Mouse (Mus musculus) embryonic fibroblast, embryonic 13.5 days (primary cell): ENCODE measurements around the gene Sidt2. TPM values are rescaled to one million over a fixed set of nuclear protein-coding genes. Genes with fewer than 3 reads are reported as not detected.

ENCODE experiments used
- H3K27ac ChIP-seq: 2 replicates; pipeline ENCODE4 v1.5.1; 2012; ENCODE audit warnings: low read length, control low read depth, inconsistent platforms; ENCODE audit not compliant: insufficient read depth
- H3K4me1 ChIP-seq: 2 replicates; pipeline ENCODE4 v1.6.1; 2011; ENCODE audit warnings: low read length; ENCODE audit not compliant: control insufficient read depth, insufficient read depth
- H3K4me3 ChIP-seq: 2 replicates; pipeline ENCODE4 v1.5.1; 2011; ENCODE audit warnings: mild to moderate bottlenecking, control low read depth, low read length; ENCODE audit not compliant: insufficient read depth
- CTCF ChIP-seq: IDR thresholded peaks from 2 replicates; pipeline ENCODE4 v1.5.1; 2011; ENCODE audit warnings: mild to moderate bottlenecking, control low read depth, low read length, moderate library complexity, borderline replicate concordance; ENCODE audit not compliant: insufficient read depth
- POLR2A ChIP-seq: IDR thresholded peaks from 2 replicates; pipeline ENCODE4 v1.6.1; 2011; ENCODE audit warnings: low read depth, mild to moderate bottlenecking, control low read depth, low read length, moderate library complexity
- polyA plus RNA-seq: library from polyadenylated mRNA; stranded (reverse); fragments of >200 nt; gene quantifications from 2 replicates; pipeline ENCODE4 v1.2.4, GENCODE M21; 2011; ENCODE audit warnings: low read depth; ENCODE audit not compliant: missing spikeins, insufficient read length

Sidt2 gene
- polyA plus RNA-seq, 1 experiment = 153 TPM

GRCm38 (mm10) chr9:45917041-45917934 is 37.8 kb downstream of the Sidt2 start:
- H3K4me1 ChIP-seq = no peaks in the 10 kb centered on the region
- no peak for TF ChIP-seq POLR2A
- TF ChIP-seq CTCF = no peak
- H3K4me3 ChIP-seq = no peak overlapping the region

GRCm38 (mm10) chr9:45915659-45916058 is 39.4 kb downstream of the Sidt2 start:
- Histone ChIP-seq H3K4me3 (no peak overlapping the region), H3K4me1 (no peaks in the 10 kb centered on the region), H3K27ac (no peak overlapping the region)
- no peak for TF ChIP-seq POLR2A

More at GRCm38 (mm10) chr9:45917041-45917934, 37.8 kb downstream of the Sidt2 start:
- H3K27ac ChIP-seq = no peak overlapping the region

DNA sequence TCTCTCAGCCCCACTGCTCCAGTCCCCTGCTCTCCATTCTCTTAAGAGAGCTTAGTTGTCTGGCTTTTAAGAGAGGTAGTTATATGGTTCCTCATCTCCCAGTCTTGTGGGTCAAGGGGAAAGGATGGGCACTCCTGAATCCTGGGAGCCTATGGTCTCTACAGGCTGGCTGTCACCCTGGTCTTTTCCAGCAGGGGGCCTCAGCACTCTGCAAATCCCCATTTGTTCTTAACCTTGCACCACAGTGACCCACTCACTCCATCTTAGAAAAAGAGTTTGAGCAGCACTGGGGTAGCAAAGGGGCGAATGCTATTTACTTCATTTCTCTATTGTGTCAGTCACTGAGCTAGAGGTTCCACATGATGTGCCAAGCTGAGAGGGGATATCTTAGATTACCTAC is 43.4 kb downstream of the Sidt2 start:
- Histone ChIP-seq H3K4me3 (no peak overlapping the region), H3K27ac (no peak overlapping the region), H3K4me1 (no peaks in the 10 kb centered on the region)
- TF ChIP-seq CTCF (peak; percentile 22; the same call in 1 of the 2 replicates), POLR2A (no peak)

DNA sequence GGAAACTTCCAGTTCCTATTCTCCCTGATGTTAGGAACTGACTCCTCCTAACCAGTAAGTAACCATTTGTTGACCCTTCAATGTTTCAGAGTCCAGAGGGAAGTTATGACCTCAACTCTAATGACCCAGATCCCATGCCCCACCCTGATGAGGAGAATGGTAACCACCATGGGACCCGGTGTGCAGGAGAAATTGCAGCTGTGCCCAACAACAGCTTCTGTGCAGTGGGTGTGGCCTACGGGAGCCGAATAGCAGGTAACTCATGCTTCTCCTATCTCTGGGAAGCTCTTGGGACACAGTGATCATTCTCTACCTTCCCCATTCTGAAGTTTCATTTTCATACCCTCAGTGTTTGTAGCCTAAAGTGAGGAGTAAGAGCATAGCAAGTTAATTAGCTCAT is 44.1 kb downstream of the Sidt2 start:
- Histone ChIP-seq H3K27ac (no peak overlapping the region), H3K4me3 (no peak overlapping the region), H3K4me1 (no peaks in the 10 kb centered on the region)
- TF ChIP-seq POLR2A (no peak), CTCF (no peak)

DNA sequence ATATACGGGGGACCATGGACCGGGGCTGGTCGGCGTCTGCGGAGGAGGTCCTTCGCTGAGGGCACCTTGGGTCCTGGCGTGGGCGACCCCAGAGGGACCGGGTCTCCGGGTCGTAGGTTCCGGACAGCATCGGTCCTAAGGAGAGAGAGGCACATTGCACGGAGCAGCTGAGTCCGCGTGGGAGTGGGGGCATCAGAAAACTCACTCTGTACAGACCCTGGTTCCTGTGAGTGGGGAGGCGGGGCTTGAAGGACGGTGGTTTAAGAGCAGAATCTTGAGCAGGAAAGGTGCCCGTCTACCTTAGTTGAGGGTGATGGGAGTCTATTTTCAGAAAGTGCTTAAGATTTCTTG is 48.0 kb downstream of the Sidt2 start:
- Histone ChIP-seq H3K4me3 (peak overlapping the region; percentile 96), H3K4me1 (no peaks in the 10 kb centered on the region), H3K27ac (peak overlapping the region; percentile 47)
- TF ChIP-seq CTCF (no peak), POLR2A (no peak)

GRCm38 (mm10) chr9:45906355-45907077 is 48.5 kb downstream of the Sidt2 start, which contains the start of the genes Pcsk7 and Rnf214:
Gene Pcsk7, plus strand, starts transcription at chr9:45906497.
Gene Rnf214, minus strand, starts transcription at chr9:45906911.
- peak; percentile 66 for TF ChIP-seq CTCF
- TF ChIP-seq POLR2A = peak; percentile 85
- Histone ChIP-seq H3K27ac (peak within 1 kb of the TSS; percentile 97), H3K4me1 (no peaks in the 10 kb centered on the region), H3K4me3 (peak within 1 kb of the TSS; percentile 97)

DNA sequence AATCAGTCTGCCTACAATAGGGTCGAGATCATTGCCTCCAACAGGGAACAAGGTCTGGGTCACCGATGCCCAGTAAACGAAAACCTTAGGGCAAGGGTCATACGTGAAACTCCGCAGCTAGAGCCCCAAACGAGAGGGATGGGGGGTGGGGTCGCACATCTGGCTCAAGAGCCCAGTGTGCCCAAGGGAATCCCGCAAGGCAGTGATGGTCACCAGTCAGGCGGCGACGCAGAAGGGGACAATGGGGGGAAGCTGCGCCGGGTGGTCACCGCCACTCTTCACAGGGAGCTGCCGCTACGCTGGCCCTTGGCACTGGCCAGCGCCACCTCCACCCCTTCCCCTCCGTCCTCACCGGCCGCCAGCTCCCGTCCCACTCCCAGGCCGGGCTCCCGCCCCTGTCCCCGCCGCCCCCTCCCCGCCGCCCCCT is 49.2 kb downstream of the Sidt2 start:
- H3K4me3 ChIP-seq = peak overlapping the region; percentile 97
- no peaks in the 10 kb centered on the region for H3K4me1 ChIP-seq
- H3K27ac ChIP-seq = peak overlapping the region; percentile 62
- TF ChIP-seq POLR2A (peak; percentile 26; the same call in 1 of the 2 replicates), CTCF (no peak)

- Histone ChIP-seq H3K27ac (peak overlapping the region; percentile 62; the same call in 1 of the 2 replicates), H3K4me3 (peak overlapping the region; percentile 97), H3K4me1 (no peaks in the 10 kb centered on the region)
- TF ChIP-seq CTCF = no peak
- TF ChIP-seq POLR2A = no peak
Observed at GRCm38 (mm10) chr9:45905196-45905595, 49.9 kb downstream of the Sidt2 start.

DNA sequence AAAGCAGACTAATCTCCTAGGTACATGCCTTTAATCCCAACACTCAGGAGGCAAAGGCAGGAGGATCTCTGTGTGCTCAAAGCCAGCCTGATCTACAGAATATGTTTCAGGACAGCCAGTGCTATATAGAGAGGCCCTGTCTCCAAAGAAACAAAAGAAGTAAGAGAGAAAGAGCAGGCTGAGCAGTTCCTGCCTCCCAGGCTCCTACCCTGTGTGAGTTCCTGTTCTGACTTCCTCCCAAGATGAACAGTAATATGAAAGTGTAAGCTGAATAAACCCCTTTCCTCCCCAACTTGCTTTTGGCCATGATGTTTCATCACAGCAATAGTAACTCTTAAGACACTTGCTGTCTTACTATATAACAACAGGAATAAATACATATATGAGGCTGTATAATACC is 61.4 kb downstream of the Sidt2 start:
- no peak overlapping the region for H3K27ac ChIP-seq
- H3K4me3 ChIP-seq = no peak overlapping the region
- H3K4me1 ChIP-seq = no peaks in the 10 kb centered on the region
- TF ChIP-seq POLR2A (no peak), CTCF (no peak)

Other genes with a start within 250 kb of the Sidt2 start
- gene Cep164, start 126.6 kb downstream of the Sidt2 start, polyA plus RNA-seq = 23.2 and 29.1 TPM in 2 replicates
- 59.9 and 60.0 TPM in 2 replicates for gene Bace1, start 116.7 kb downstream of the Sidt2 start, polyA plus RNA-seq
- gene Pcsk7, start 48.8 kb downstream of the Sidt2 start, polyA plus RNA-seq = 19.6 and 24.0 TPM in 2 replicates
- 39.7 and 43.6 TPM in 2 replicates for gene Rnf214, start 48.3 kb downstream of the Sidt2 start, polyA plus RNA-seq
- 1,824 and 2,709 TPM in 2 replicates for gene Tagln, start 19.2 kb downstream of the Sidt2 start, polyA plus RNA-seq
- 179 and 182 TPM in 2 replicates for gene Pafah1b2, start 57.4 kb upstream of the Sidt2 start, polyA plus RNA-seq
- gene Sik3, start 57.6 kb upstream of the Sidt2 start, polyA plus RNA-seq = 37.7 and 41.1 TPM in 2 replicates